Mouse (Mus musculus) liver, embryonic 14 days (tissue): ENCODE measurements around the gene Mki67. TPM values are rescaled to one million over a fixed set of nuclear protein-coding genes. Genes with fewer than 3 reads are reported as not detected.

Experiments
- polyA plus RNA-seq: library from polyadenylated mRNA; depleted of rRNA; stranded (reverse); fragments of >200 nt; gene quantifications from 2 replicates; pipeline ENCODE4 v1.2.3, GENCODE M21; 2012; rRNA removed

Mki67 gene
- polyA plus RNA-seq, result 109 and 119 TPM in 2 replicates

DNA sequence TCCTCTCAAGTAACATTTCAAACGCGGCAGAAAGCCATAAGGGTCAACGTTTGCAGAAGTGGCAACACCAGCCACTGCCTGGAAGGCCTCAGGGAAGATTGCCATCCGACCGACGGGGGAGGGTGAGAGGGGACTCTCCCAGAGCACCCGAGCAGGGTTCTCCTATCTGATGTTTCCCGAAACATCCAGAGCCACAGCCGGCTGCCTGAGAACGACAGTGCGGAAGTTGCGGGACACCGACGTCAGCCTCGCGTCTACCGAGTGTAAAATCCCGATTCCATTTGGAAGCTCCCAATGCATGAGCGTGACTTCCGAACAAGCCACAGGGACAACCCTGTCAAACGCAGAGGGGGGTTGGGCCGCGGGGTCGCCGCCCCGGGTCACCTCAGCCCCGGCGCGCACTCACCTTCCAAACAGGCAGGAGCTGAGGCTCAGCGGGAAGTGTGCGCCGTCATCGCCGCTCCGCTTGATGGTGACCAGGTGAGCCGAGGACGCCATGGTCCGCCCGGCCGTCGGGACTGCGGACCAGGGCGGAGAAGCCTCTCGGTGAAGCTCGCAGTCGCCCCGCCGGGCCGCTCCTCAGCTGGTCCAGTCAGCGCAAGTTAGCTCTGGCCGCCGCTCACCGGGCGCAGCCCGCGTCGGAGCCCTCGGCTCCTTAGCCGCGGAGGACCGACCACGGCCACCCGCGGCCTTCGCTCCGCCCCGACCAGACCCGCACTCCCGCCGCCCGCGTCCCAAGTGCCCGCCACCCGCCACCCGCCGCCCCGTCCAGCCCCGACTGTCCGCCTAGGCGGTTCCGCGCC lies at the start of gene Mki67:
Mki67 (minus strand) TSS at position 720 of the 803 bp plus-strand sequence.

Other genes starting within 250 kb of the Mki67 start
- not detected in 2 replicates for gene Clrn3, start 187.7 kb downstream of the Mki67 start, polyA plus RNA-seq
- 1.8 and 2.2 TPM in 2 replicates for gene Ptpre, start 178.9 kb downstream of the Mki67 start, polyA plus RNA-seq